Mouse (Mus musculus) adrenal gland, postnatal 10 days (tissue): ENCODE measurements around the gene Phf23. TPM values are rescaled to one million over a fixed set of nuclear protein-coding genes. Genes with fewer than 3 reads are reported as not detected.
"Not testable (repeated sequence)": the region's sequence is repeated elsewhere in the genome, so short reads cannot be mapped to it uniquely, and the experiment has no call there.

Experiments used
- DNase-seq: peaks from one replicate; pipeline ENCODE4 v3.0.0; 2021; ENCODE audit warnings: mixed read lengths
- total RNA-seq, 2 experiments: library from RNA; stranded (reverse); gene quantifications; 2 replicates each; pipeline ENCODE4 v1.2.3; 2021

Gene Phf23
- total RNA-seq, 2 experiments from 2014 or later: 43.5 to 50.5 TPM

GRCm38 (mm10) chr11:69999666-70000065, 4.1 kb downstream of the Phf23 start:
- no peak for DNase-seq

- DNase-seq: peak; percentile 95
These were observed 4.9 kb downstream of the Phf23 start, which contains the start of gene Dvl2 for GRCm38 (mm10) chr11:70000396-70000898. TSS of gene Dvl2 (plus strand) at chr11:70000595.

GRCm38 (mm10) chr11:70001159-70001558, 5.6 kb downstream of the Phf23 start:
- no peak for DNase-seq

GRCm38 (mm10) chr11:70001865-70002264, 6.3 kb downstream of the Phf23 start:
- DNase-seq: peak; percentile 63

- no peak for DNase-seq
These were observed 6.9 kb downstream of the Phf23 start for GRCm38 (mm10) chr11:70002471-70002870.

- no peak for DNase-seq
These were observed 9.9 kb downstream of the Phf23 start for GRCm38 (mm10) chr11:70005521-70005920.

GRCm38 (mm10) chr11:70010033-70010432, 14.5 kb downstream of the Phf23 start:
- DNase-seq: no peak

- DNase-seq: no peak
These were observed 15.0 kb downstream of the Phf23 start for GRCm38 (mm10) chr11:70010548-70010947.

- no peak for DNase-seq
These were observed 15.4 kb downstream of the Phf23 start for GRCm38 (mm10) chr11:70010961-70011360.

- DNase-seq: no peak
These were observed 17.4 kb downstream of the Phf23 start for GRCm38 (mm10) chr11:70012931-70013330.

GRCm38 (mm10) chr11:70013408-70013807, 17.8 kb downstream of the Phf23 start:
- DNase-seq: no peak

- no peak for DNase-seq
These were observed 18.5 kb downstream of the Phf23 start for GRCm38 (mm10) chr11:70014051-70014450.

GRCm38 (mm10) chr11:70014880-70015558, 19.4 kb downstream of the Phf23 start, which contains the start of gene Acadvl:
TSS of gene Acadvl (minus strand) at chr11:70015411.
- peak; percentile 94 for DNase-seq

GRCm38 (mm10) chr11:70015677-70016076, 20.1 kb downstream of the Phf23 start:
- no peak for DNase-seq

GRCm38 (mm10) chr11:70016177-70016576, 20.6 kb downstream of the Phf23 start:
- not testable (repeated sequence) for DNase-seq

GRCm38 (mm10) chr11:70016669-70017068, 21.1 kb downstream of the Phf23 start, which contains the start of gene Dlg4:
TSS of gene Dlg4 (plus strand) at chr11:70016942.
- DNase-seq: no peak

- DNase-seq: no peak
These were observed 21.7 kb downstream of the Phf23 start for GRCm38 (mm10) chr11:70017199-70017767.

- DNase-seq: peak; percentile 66
These were observed 22.8 kb downstream of the Phf23 start for GRCm38 (mm10) chr11:70018131-70018990.

GRCm38 (mm10) chr11:70019495-70020021, 24.0 kb downstream of the Phf23 start:
- DNase-seq: no peak

GRCm38 (mm10) chr11:70020022-70020631, 24.6 kb downstream of the Phf23 start:
- peak; percentile 18 for DNase-seq

GRCm38 (mm10) chr11:70020731-70021263, 25.2 kb downstream of the Phf23 start:
- DNase-seq: peak; percentile 74
